Mouse (Mus musculus): Measurements from ENCODE around the gene Lpcat2. TPM values are rescaled to one million over a fixed set of nuclear protein-coding genes. Genes with fewer than 3 reads are reported as not detected.
"Not testable (repeated sequence)": the region's sequence is repeated elsewhere in the genome, so short reads cannot be mapped to it uniquely, and the experiment has no call there.

Gene Lpcat2
- polyA plus RNA-seq, 1 experiment = 7.0 TPM

GRCm38 (mm10) chr8:92856273-92856986, 1.3 kb downstream of the Lpcat2 start:
- no peak for DNase-seq (ENCODE audit: low read depth)
- TF ChIP-seq CTCF (IDR thresholded peaks at IDR 0.05; ENCODE audit: borderline replicate concordance, extremely low read depth, insufficient read depth, insufficient read length) (no peak), POLR2A (IDR thresholded peaks at IDR 0.05; ENCODE audit: borderline replicate concordance, extremely low read depth, insufficient read depth, insufficient read length, poor library complexity, severe bottlenecking) (no peak)

GRCm38 (mm10) chr8:92858475-92859182, 3.5 kb downstream of the Lpcat2 start:
- TF ChIP-seq POLR2A (IDR thresholded peaks at IDR 0.05; ENCODE audit: borderline replicate concordance, extremely low read depth, insufficient read depth, insufficient read length, poor library complexity, severe bottlenecking) = no peak
- no peak for TF ChIP-seq CTCF (IDR thresholded peaks at IDR 0.05; ENCODE audit: borderline replicate concordance, extremely low read depth, insufficient read depth, insufficient read length)
- peak; percentile 42 for DNase-seq (ENCODE audit: low read depth)

DNA sequence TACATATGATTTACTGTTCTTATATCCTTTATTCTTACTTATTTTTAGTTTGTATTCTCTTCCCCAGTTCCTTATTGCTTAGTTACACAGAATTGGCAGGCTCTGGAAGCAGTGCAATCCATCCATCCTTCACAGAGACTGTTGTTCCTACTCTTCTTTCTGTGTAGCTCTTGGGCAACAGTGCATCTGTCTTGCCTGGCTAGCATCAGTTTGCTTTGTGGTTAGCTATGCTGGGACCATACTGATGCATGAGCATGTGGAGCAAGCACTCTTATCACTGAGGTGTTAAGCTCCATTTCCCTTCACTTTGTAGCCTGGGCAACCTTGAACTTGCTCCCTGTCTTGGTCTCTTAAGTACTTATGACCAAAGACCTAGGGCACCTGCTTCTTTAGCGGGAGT, 6.8 kb downstream of the Lpcat2 start:
- no peak for DNase-seq (ENCODE audit: low read depth)
- no peak for TF ChIP-seq POLR2A (IDR thresholded peaks at IDR 0.05; ENCODE audit: borderline replicate concordance, extremely low read depth, insufficient read depth, insufficient read length, poor library complexity, severe bottlenecking)
- TF ChIP-seq CTCF (IDR thresholded peaks at IDR 0.05; ENCODE audit: borderline replicate concordance, extremely low read depth, insufficient read depth, insufficient read length) = no peak

DNA sequence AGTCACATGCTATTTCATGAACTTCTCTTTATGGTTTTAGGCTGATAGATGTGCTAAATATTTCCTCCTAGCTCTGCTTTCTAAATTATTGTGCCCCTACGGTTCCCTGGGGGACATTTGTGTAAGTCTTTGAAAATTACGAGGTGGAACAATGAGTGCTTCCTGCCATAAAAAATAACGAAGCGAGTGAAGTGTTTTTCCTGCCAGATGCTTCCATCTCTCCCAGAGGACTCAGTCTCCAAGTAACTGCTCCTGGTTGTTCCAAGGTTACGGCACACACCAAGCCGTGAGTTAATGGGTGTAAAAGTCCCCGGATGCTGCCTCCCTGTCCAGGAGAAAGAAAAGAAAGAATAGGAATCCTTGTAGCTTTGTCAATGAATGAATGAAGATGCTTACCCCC, 15.1 kb downstream of the Lpcat2 start:
- DNase-seq (ENCODE audit: low read depth) = peak; percentile 59
- TF ChIP-seq CTCF (IDR thresholded peaks at IDR 0.05; ENCODE audit: borderline replicate concordance, extremely low read depth, insufficient read depth, insufficient read length) = no peak
- no peak for TF ChIP-seq POLR2A (IDR thresholded peaks at IDR 0.05; ENCODE audit: borderline replicate concordance, extremely low read depth, insufficient read depth, insufficient read length, poor library complexity, severe bottlenecking)

DNA sequence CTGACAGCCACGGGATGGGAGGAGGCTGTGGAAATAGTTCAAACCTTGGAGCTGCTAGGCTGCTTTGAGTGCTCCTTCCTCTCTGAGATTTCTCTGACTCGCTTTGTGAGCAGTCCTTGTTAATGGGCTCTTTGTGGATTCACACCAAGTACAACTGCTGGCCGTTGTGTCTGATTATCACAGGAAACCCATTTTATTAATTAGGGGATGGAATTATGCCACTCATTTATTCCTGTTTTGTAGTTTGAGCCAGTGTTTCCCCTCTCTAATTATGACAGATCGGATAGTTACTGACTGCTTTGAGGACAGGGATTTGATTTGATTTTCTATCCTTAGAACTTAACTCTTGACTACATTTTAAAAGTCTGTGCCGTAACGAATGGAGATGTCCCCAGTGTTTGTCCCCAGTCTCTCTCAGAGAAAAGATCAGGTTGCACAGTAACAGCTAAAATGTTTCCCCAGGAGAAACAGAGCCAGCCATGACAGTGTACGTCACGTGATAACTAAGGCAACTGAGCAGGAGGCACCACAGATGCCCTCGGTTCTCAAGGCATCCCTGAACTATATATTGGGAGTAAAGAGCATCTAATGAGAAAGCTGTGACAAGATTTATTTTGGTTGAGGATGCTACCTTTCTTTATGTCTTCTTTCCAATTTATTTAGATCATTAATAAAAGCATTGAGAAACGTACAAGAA, 17.1 kb downstream of the Lpcat2 start:
- no peak for TF ChIP-seq POLR2A (IDR thresholded peaks at IDR 0.05; ENCODE audit: borderline replicate concordance, extremely low read depth, insufficient read depth, insufficient read length, poor library complexity, severe bottlenecking)
- TF ChIP-seq CTCF (IDR thresholded peaks at IDR 0.05; ENCODE audit: borderline replicate concordance, extremely low read depth, insufficient read depth, insufficient read length) = no peak
- DNase-seq (ENCODE audit: low read depth) = peak; percentile 62

DNA sequence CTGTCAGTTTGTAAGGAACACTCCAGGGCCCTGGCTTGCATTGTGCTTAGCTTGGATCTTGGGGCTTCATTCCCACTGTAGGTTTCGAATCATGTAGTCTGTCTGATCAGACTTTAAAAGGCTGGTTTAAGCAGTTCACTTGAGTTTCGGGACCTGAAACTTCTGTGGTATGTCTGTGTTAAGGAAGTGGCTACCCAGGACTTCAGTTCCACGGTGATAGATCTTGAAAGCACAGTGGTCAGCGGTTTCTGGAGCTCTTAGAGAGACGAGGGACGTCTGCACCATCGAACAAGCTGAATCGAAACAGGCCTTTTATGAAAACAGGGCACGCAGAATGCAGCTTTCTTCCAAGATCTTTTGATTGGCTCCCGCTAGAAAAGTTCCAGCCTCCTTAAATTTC, 20.7 kb downstream of the Lpcat2 start:
- DNase-seq (ENCODE audit: low read depth) = peak; percentile 45
- TF ChIP-seq CTCF (IDR thresholded peaks at IDR 0.05; ENCODE audit: borderline replicate concordance, extremely low read depth, insufficient read depth, insufficient read length) (no peak), POLR2A (IDR thresholded peaks at IDR 0.05; ENCODE audit: borderline replicate concordance, extremely low read depth, insufficient read depth, insufficient read length, poor library complexity, severe bottlenecking) (no peak)

DNA sequence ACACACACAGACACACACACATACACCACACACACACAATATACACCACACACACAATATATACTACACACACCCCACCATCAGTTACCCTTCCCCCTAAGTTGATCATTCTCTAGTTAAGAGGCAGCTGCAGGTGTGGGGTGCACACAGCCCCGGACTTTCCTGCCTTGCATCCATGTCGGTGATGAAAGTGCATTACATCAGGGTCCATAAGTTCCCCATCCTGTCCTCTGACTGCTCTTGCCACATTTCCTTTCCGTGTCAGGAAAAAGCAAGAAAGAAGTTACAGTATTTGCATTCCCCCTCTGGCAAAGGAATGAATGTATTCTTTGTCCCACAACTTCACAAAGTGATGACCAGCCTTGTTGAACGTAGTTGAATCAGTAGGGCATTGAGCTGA, 26.1 kb downstream of the Lpcat2 start:
- no peak for DNase-seq (ENCODE audit: low read depth)
- TF ChIP-seq CTCF (IDR thresholded peaks at IDR 0.05; ENCODE audit: borderline replicate concordance, extremely low read depth, insufficient read depth, insufficient read length) (no peak), POLR2A (IDR thresholded peaks at IDR 0.05; ENCODE audit: borderline replicate concordance, extremely low read depth, insufficient read depth, insufficient read length, poor library complexity, severe bottlenecking) (no peak)

GRCm38 (mm10) chr8:92883771-92884170, 28.6 kb downstream of the Lpcat2 start:
- TF ChIP-seq POLR2A (IDR thresholded peaks at IDR 0.05; ENCODE audit: borderline replicate concordance, extremely low read depth, insufficient read depth, insufficient read length, poor library complexity, severe bottlenecking) = no peak
- peak; percentile 17; the same call in 1 of the 2 replicates for TF ChIP-seq CTCF (IDR thresholded peaks at IDR 0.05; ENCODE audit: borderline replicate concordance, extremely low read depth, insufficient read depth, insufficient read length)
- peak; percentile 35 for DNase-seq (ENCODE audit: low read depth)

DNA sequence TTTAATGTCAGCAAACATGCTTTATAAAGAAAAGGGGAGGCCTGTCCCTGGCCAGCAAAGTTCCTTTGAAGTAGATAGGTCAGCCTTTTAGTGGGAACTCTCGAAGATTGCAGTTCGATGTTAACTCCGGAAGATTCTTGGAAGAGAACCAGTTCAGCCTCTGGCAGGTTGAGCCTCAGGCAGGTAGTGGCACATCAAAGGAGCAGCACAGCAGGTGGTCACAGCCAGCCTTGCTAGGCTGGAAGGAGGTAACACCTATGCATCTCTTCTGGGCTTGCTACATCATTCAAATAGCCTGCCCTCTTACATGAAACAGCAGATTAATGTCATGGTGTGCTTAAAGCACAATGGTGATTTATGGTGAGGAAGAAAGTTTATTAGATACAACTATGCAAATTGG, 37.1 kb downstream of the Lpcat2 start:
- DNase-seq (ENCODE audit: low read depth) = not testable (repeated sequence)

DNA sequence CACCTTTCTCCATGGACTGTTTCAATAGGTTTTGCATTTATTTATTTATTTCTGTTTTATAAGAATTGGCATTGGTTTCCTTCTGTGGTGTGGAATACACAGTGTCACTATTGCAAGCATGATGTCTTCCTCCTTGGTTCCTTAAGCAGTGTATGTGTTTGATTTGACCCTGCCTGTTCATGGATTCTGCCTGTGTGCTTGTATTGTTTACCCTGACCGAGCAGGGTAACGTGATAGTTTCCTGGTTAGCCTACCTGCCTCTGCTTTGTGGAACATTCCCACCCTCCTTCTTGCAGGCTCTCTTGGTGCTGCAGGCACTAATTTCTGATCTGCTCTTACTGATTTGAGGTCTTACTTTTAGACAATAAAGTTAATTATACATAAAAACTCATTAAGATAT, 38.7 kb downstream of the Lpcat2 start:
- no peak for DNase-seq (ENCODE audit: low read depth)
- no peak for TF ChIP-seq CTCF (IDR thresholded peaks at IDR 0.05; ENCODE audit: borderline replicate concordance, extremely low read depth, insufficient read depth, insufficient read length)
- TF ChIP-seq POLR2A (IDR thresholded peaks at IDR 0.05; ENCODE audit: borderline replicate concordance, extremely low read depth, insufficient read depth, insufficient read length, poor library complexity, severe bottlenecking) = no peak

GRCm38 (mm10) chr8:92895053-92895452, 39.9 kb downstream of the Lpcat2 start:
- no peak for DNase-seq (ENCODE audit: low read depth)
- TF ChIP-seq POLR2A (IDR thresholded peaks at IDR 0.05; ENCODE audit: borderline replicate concordance, extremely low read depth, insufficient read depth, insufficient read length, poor library complexity, severe bottlenecking) (no peak), CTCF (IDR thresholded peaks at IDR 0.05; ENCODE audit: borderline replicate concordance, extremely low read depth, insufficient read depth, insufficient read length) (no peak)
